Mouse (Mus musculus): ENCODE results near the gene Zfp60. TPM values are rescaled to one million over a fixed set of nuclear protein-coding genes. Genes with fewer than 3 reads are reported as not detected.

Gene Zfp60
- polyA plus RNA-seq, 1 experiment from 2014 or later: 93.9 TPM

DNA sequence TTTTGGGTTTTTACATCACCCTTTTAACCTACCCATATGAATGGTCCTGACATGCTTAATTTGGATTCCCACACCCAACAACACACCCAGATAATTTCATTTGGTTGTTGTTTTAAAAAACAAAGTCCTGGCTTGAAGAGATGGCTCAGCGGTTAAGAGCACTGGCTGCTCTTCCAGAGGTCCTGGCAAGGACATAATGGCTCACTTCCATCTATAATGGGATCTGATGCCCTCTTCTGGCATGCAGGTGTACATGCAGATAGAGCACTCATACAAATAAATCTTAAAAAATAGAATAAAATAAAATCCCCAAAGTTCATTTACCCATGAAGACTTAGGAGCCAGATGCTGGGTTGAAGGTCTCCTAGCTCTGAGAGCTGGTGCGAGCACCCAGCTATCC, 69.9 kb downstream of the Zfp60 start:
- 54% methylated on average over 2 of the region's 2 CpGs for WGBS
- Histone ChIP-seq H3K4me3 (ENCODE audit: low read depth, low read length) (no peak overlapping the region), H3K4me1 (replicated peaks; ENCODE audit: control insufficient read depth, insufficient read depth, low read length) (peaks cover 4% of the 10 kb centered on the region), H3K9me3 (ENCODE audit: control insufficient read depth, low read length) (no peaks in the 10 kb centered on the region; the same call in 1 of the 2 replicates), H3K9ac (ENCODE audit: low read length) (no peak overlapping the region), H3K4me2 (ENCODE audit: low read depth, low read length, severe bottlenecking) (no peak overlapping the region), H3K36me3 (ENCODE audit: control insufficient read depth, insufficient read depth, low read length) (no peaks in the 10 kb centered on the region), H3K27ac (ENCODE audit: low read depth, low read length) (no peak overlapping the region), H3K27me3 (ENCODE audit: control insufficient read depth, insufficient read depth, low read length) (no peaks in the 10 kb centered on the region)
- no peak for DNase-seq (ENCODE audit: low spot score)
- no peak for ATAC-seq (replicated peaks; ENCODE audit: low FRiP score)

DNA sequence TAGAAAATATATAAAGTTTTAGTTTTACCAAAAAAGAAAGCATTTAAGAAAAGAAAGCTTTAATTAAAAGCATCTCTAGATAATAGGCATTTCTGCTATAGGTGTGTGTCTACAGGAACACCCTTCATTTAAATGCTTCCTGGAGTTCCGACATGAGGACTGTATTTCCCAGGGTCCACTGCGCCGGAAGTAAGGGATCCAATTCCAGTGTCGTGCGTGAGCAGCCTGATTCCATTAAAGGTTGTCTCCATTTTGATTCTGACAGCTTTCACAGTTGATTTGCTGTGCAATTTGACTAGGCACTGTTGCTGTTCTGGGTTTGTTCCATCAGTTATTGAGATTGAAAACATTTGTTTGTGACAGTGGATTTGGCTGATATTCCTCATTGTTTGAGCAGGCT, 71.8 kb downstream of the Zfp60 start:
- Histone ChIP-seq H3K27ac (ENCODE audit: low read depth, low read length) (no peak overlapping the region), H3K4me3 (ENCODE audit: low read depth, low read length) (no peak overlapping the region), H3K27me3 (ENCODE audit: control insufficient read depth, insufficient read depth, low read length) (no peaks in the 10 kb centered on the region), H3K4me2 (ENCODE audit: low read depth, low read length, severe bottlenecking) (no peak overlapping the region), H3K9ac (ENCODE audit: low read length) (no peak overlapping the region), H3K36me3 (ENCODE audit: control insufficient read depth, insufficient read depth, low read length) (no peaks in the 10 kb centered on the region), H3K9me3 (ENCODE audit: control insufficient read depth, low read length) (no peaks in the 10 kb centered on the region), H3K4me1 (replicated peaks; ENCODE audit: control insufficient read depth, insufficient read depth, low read length) (no peaks in the 10 kb centered on the region; the same call in 1 of the 2 replicates)
- no peak for DNase-seq (ENCODE audit: low spot score)
- WGBS: 71% methylated on average over 5 of the region's 5 CpGs
- ATAC-seq (replicated peaks; ENCODE audit: low FRiP score): no peak

Other genes starting within 250 kb of the Zfp60 start
- gene Sertad1, start 244.5 kb upstream of the Zfp60 start, polyA plus RNA-seq (2014; fragmentation: Nextera tagmentation; extraction: Ambion mirVana): 16.3 and 18.2 TPM in 2 replicates
- 1.2 and 1.3 TPM in 2 replicates for gene Prx, start 232.1 kb upstream of the Zfp60 start, polyA plus RNA-seq (2014; fragmentation: Nextera tagmentation; extraction: Ambion mirVana)
- gene Hipk4, start 208.1 kb upstream of the Zfp60 start, polyA plus RNA-seq (2014; fragmentation: Nextera tagmentation; extraction: Ambion mirVana): 0.52 and 0.93 TPM in 2 replicates
- gene Pld3, start 178.2 kb upstream of the Zfp60 start, polyA plus RNA-seq (2014; fragmentation: Nextera tagmentation; extraction: Ambion mirVana): 52.1 and 56.4 TPM in 2 replicates
- 34.0 and 34.1 TPM in 2 replicates for gene 2310022A10Rik, start 178.2 kb upstream of the Zfp60 start, polyA plus RNA-seq (2014; fragmentation: Nextera tagmentation; extraction: Ambion mirVana)
- gene Akt2, start 139.8 kb upstream of the Zfp60 start, polyA plus RNA-seq (2014; fragmentation: Nextera tagmentation; extraction: Ambion mirVana): 72.3 and 75.2 TPM in 2 replicates
- 12.6 and 13.9 TPM in 2 replicates for gene Ttc9b, start 77.5 kb upstream of the Zfp60 start, polyA plus RNA-seq (2014; fragmentation: Nextera tagmentation; extraction: Ambion mirVana)
- 10.3 and 12.5 TPM in 2 replicates for gene Map3k10, start 56.8 kb upstream of the Zfp60 start, polyA plus RNA-seq (2014; fragmentation: Nextera tagmentation; extraction: Ambion mirVana)
- gene Zfp607b, start 42.0 kb upstream of the Zfp60 start, polyA plus RNA-seq (2014; fragmentation: Nextera tagmentation; extraction: Ambion mirVana): 7.8 and 10.3 TPM in 2 replicates
- gene Zfp626, start 75.8 kb downstream of the Zfp60 start, polyA plus RNA-seq (2014; fragmentation: Nextera tagmentation; extraction: Ambion mirVana): 3.1 and 3.3 TPM in 2 replicates
- gene Zfp59, start 107.2 kb downstream of the Zfp60 start, polyA plus RNA-seq (2014; fragmentation: Nextera tagmentation; extraction: Ambion mirVana): 12.8 and 13.9 TPM in 2 replicates
- 4.4 and 4.7 TPM in 2 replicates for gene Zfp607a, start 126.1 kb downstream of the Zfp60 start, polyA plus RNA-seq (2014; fragmentation: Nextera tagmentation; extraction: Ambion mirVana)
- 12.5 and 17.3 TPM in 2 replicates for gene Zfp974, start 198.1 kb downstream of the Zfp60 start, polyA plus RNA-seq (2014; fragmentation: Nextera tagmentation; extraction: Ambion mirVana)
- 20.2 and 22.2 TPM in 2 replicates for gene Zfp780b, start 247.8 kb downstream of the Zfp60 start, polyA plus RNA-seq (2014; fragmentation: Nextera tagmentation; extraction: Ambion mirVana)

Data from forebrain, embryonic 11.5 days (tissue).